In genomic region chr10:95394819-95395812, GRCm38 (mm10) we compare ENCODE assay signal across 9 mouse cellular contexts. TPM values are rescaled to one million over a fixed set of nuclear protein-coding genes. Genes with fewer than 3 reads are reported as not detected.
DNase-seq lines count a peak whose midpoint lies in the region; ATAC-seq and TF ChIP-seq lines count a peak whose summit lies in the region.
"Had no signal": no experiment of that assay in that cellular context is flagged by ENCODE, and none has a peak within 500 bp of the region (broad histone marks: within the 10 kb centered on the region; RNA-seq: fewer than 3 reads in every experiment).

No protein-coding gene starts in this region.

- H3K27me3 ChIP-seq in lung, postnatal 0 days (replicated peaks; ENCODE audit: insufficient read depth, low read length), result no peaks in the 10 kb centered on the region

- H3K4me2 ChIP-seq in lung, postnatal 0 days (replicated peaks; ENCODE audit: low read depth, low read length), result peak overlapping the region; percentile 67

- no peak; the same call in 1 of the 2 replicates for TF ChIP-seq EP300 in lung, postnatal 0 days (IDR thresholded peaks at IDR 0.05)

- peak overlapping the region; percentile 88 for H3K27ac ChIP-seq in lung, postnatal 0 days (ENCODE audit: low read length)

- no peaks in the 10 kb centered on the region for H3K9me3 ChIP-seq in lung, postnatal 0 days (ENCODE audit: low read length)

- peak; percentile 50 for ATAC-seq in activated CD4-positive, CD25-positive, alpha-beta regulatory T cell, adult 4 months
- 0 out of 2 replicates have a peak, but pooled peaks have one; percentile 4 for ATAC-seq in lung, postnatal 0 days

- no peak for TF ChIP-seq CTCF in lung, postnatal 0 days (IDR thresholded peaks at IDR 0.05)

- peak overlapping the region; percentile 42 for H3K9ac ChIP-seq in lung, postnatal 0 days (replicated peaks; ENCODE audit: low read depth)

- 15% methylated on average over 25 of the region's 25 CpGs for WGBS in lung, postnatal 0 days

- peak; percentile 39 for DNase-seq in kidney, adult 18-20 months
- DNase-seq in kidney, adult 8-10 months, result no peak
- peak; percentile 67 for DNase-seq in induced T-regulatory cell, adult 2 months (ENCODE audit: low read depth)
- peak; percentile 79 for DNase-seq in lung, postnatal 0 days (ENCODE audit: low spot score)
- no peak for DNase-seq in urinary bladder, postnatal 10 days (ENCODE audit: low spot score)
- no peak for DNase-seq in yolk sac, embryonic 10.5 days (ENCODE audit: low spot score)
- DNase-seq in layer of hippocampus, postnatal 36 days, result no peak
- DNase-seq: spleen, adult 18-20 months had no signal

- no peaks in the 10 kb centered on the region for H3K36me3 ChIP-seq in lung, postnatal 0 days (ENCODE audit: insufficient read depth, low read length)

- peaks cover 14% of the 10 kb centered on the region; the same call in 1 of the 2 replicates for H3K4me1 ChIP-seq in lung, postnatal 0 days (ENCODE audit: insufficient read depth, low read depth, low read length)

- peak overlapping the region; percentile 31 for H3K4me3 ChIP-seq in lung, postnatal 0 days (ENCODE audit: low read depth, low read length)

RNA-seq across cellular contexts. Expression of gene Socs2, which starts 21.9 kb away (rescaled TPM):
- 10 to 100 TPM; 76.0 to 81.6 TPM for polyA plus RNA-seq in activated CD4-positive, CD25-positive, alpha-beta regulatory T cell, adult 4 months (2017; shearing (Covaris generic))
- 333 and 396 TPM in 2 replicates for polyA plus RNA-seq in lung, postnatal 0 days (2015; fragmentation: Nextera tagmentation; extraction: Ambion mirVana)
- total RNA-seq in layer of hippocampus, postnatal 36 days (2021), result 10 to 100 TPM; 37.0 to 39.3 TPM

Comparison
In these comparisons a context has a peak if more than half of its experiments do, and no peak if none do; other contexts are left out.
1. DNase-seq: peak in kidney, adult 18-20 months (single experiment), induced T-regulatory cell, adult 2 months (single experiment) and lung, postnatal 0 days (single experiment); none in kidney, adult 8-10 months (0 of 2), urinary bladder, postnatal 10 days (single experiment), yolk sac, embryonic 10.5 days (single experiment) and layer of hippocampus, postnatal 36 days (0 of 2).